In genomic region chr2:35897125-35897524, GRCm38 (mm10) we compare ENCODE assay signal across 24 mouse cellular contexts.
DNase-seq lines count a peak whose midpoint lies in the region; ATAC-seq and TF ChIP-seq lines count a peak whose summit lies in the region.
"Had no signal": no experiment of that assay in that cellular context is flagged by ENCODE, and none has a peak within 500 bp of the region (broad histone marks: within the 10 kb centered on the region; RNA-seq: fewer than 3 reads in every experiment).

No protein-coding gene starts in this region.

- no peak for TF ChIP-seq EP300 in heart, postnatal 0 days (IDR thresholded peaks at IDR 0.05; ENCODE audit: low read depth)

- peak; percentile 39 for TF ChIP-seq CTCF in heart, postnatal 0 days (IDR thresholded peaks at IDR 0.05; ENCODE audit: low read depth)
- TF ChIP-seq CTCF in left cerebral cortex, adult 2 months (IDR thresholded peaks at IDR 0.05): peak; percentile 51
- TF ChIP-seq CTCF in midbrain, postnatal 0 days (IDR thresholded peaks at IDR 0.05): peak; percentile 51

- DNase-seq in heart, postnatal 0 days (ENCODE audit: low spot score): no peak
- no peak for DNase-seq in heart, embryonic 10.5 days (ENCODE audit: low spot score)
- no peak for DNase-seq in left cerebral cortex, adult 2 months (ENCODE audit: extremely low spot score in 1 of 2, low spot score in 2 of 2)
- no peak for DNase-seq in left cerebral cortex, adult 8-10 months (ENCODE audit: low spot score in 2 of 2)
- DNase-seq in midbrain, postnatal 0 days (ENCODE audit: low spot score): peak; percentile 21
- no peak for DNase-seq in midbrain, embryonic 11.5 days (ENCODE audit: low spot score, missing footprints)
- DNase-seq in retina, postnatal 1 day: no peak
- DNase-seq: adrenal gland, adult 8-10 months; cerebellum, adult 9-10 months; gastrocnemius, adult 2 months; heart, postnatal 10 days; kidney, postnatal 10 days; lung, adult 2 months; thymus, adult 2 months; thymus, postnatal 4 days had no signal

- no peak overlapping the region for H3K27ac ChIP-seq in heart, postnatal 0 days (ENCODE audit: low read depth)
- H3K27ac ChIP-seq in heart, embryonic 10.5 days: no peak overlapping the region
- no peak overlapping the region for H3K27ac ChIP-seq in left cerebral cortex, adult 2 months
- no peak overlapping the region for H3K27ac ChIP-seq in midbrain, postnatal 0 days (ENCODE audit: low read depth, low read length)
- H3K27ac ChIP-seq in midbrain, embryonic 11.5 days (ENCODE audit: low read depth, low read length): no peak overlapping the region
- H3K27ac ChIP-seq: embryonic facial prominence, embryonic 15.5 days; hindbrain, embryonic 10.5 days; limb, embryonic 10.5 days; macrophage had no signal

- H3K9ac ChIP-seq in heart, postnatal 0 days (replicated peaks; ENCODE audit: low read depth, low read length): no peak overlapping the region
- H3K9ac ChIP-seq in midbrain, postnatal 0 days (replicated peaks; ENCODE audit: low read length, poor library complexity, severe bottlenecking): no peak overlapping the region
- no peak overlapping the region for H3K9ac ChIP-seq in midbrain, embryonic 11.5 days (ENCODE audit: low read length)
- H3K9ac ChIP-seq: embryonic facial prominence, embryonic 15.5 days had no signal

- no peak overlapping the region for H3K4me2 ChIP-seq in heart, postnatal 0 days (ENCODE audit: low read depth, low read length)
- no peak overlapping the region for H3K4me2 ChIP-seq in midbrain, postnatal 0 days (ENCODE audit: low read depth, low read length, poor library complexity, severe bottlenecking)
- no peak overlapping the region for H3K4me2 ChIP-seq in midbrain, embryonic 11.5 days
- H3K4me2 ChIP-seq: embryonic facial prominence, embryonic 15.5 days had no signal

- no peaks in the 10 kb centered on the region for H3K9me3 ChIP-seq in heart, postnatal 0 days (replicated peaks; ENCODE audit: control insufficient read depth, low read length)
- H3K9me3 ChIP-seq in heart, embryonic 10.5 days: no peaks in the 10 kb centered on the region
- no peaks in the 10 kb centered on the region for H3K9me3 ChIP-seq in midbrain, postnatal 0 days (ENCODE audit: low read length)
- H3K9me3 ChIP-seq in midbrain, embryonic 11.5 days (ENCODE audit: control insufficient read depth, low read length): no peaks in the 10 kb centered on the region
- H3K9me3 ChIP-seq: embryonic facial prominence, embryonic 15.5 days; hindbrain, embryonic 10.5 days; limb, embryonic 10.5 days had no signal

- no peak overlapping the region for H3K4me3 ChIP-seq in heart, postnatal 0 days (ENCODE audit: low read depth, low read length)
- no peak overlapping the region for H3K4me3 ChIP-seq in heart, embryonic 10.5 days
- H3K4me3 ChIP-seq in left cerebral cortex, adult 2 months: no peak overlapping the region
- H3K4me3 ChIP-seq in midbrain, postnatal 0 days (ENCODE audit: low read depth, low read length): no peak overlapping the region
- H3K4me3 ChIP-seq in midbrain, embryonic 11.5 days (ENCODE audit: low read depth, low read length): no peak overlapping the region
- H3K4me3 ChIP-seq: embryonic facial prominence, embryonic 15.5 days; gastrocnemius, adult 2 months; hindbrain, embryonic 10.5 days; limb, embryonic 10.5 days had no signal

- H3K4me1 ChIP-seq in heart, postnatal 0 days (ENCODE audit: control insufficient read depth, insufficient read depth): peaks cover 4% of the 10 kb centered on the region; the same call in 1 of the 2 replicates
- peaks cover 15% of the 10 kb centered on the region; the same call in 1 of the 2 replicates for H3K4me1 ChIP-seq in heart, embryonic 10.5 days
- no peaks in the 10 kb centered on the region for H3K4me1 ChIP-seq in midbrain, postnatal 0 days (ENCODE audit: insufficient read depth, low read length)
- no peaks in the 10 kb centered on the region for H3K4me1 ChIP-seq in midbrain, embryonic 11.5 days (ENCODE audit: control insufficient read depth, insufficient read depth, low read length)
- H3K4me1 ChIP-seq: embryonic facial prominence, embryonic 15.5 days had no signal

- no peaks in the 10 kb centered on the region for H3K36me3 ChIP-seq in heart, postnatal 0 days (replicated peaks; ENCODE audit: control insufficient read depth, insufficient read depth, low read length)
- H3K36me3 ChIP-seq in heart, embryonic 10.5 days: no peaks in the 10 kb centered on the region
- H3K36me3 ChIP-seq in midbrain, postnatal 0 days (ENCODE audit: insufficient read depth, low read length): no peaks in the 10 kb centered on the region
- no peaks in the 10 kb centered on the region for H3K36me3 ChIP-seq in midbrain, embryonic 11.5 days (ENCODE audit: control insufficient read depth, insufficient read depth, low read length)
- H3K36me3 ChIP-seq: embryonic facial prominence, embryonic 15.5 days; hindbrain, embryonic 10.5 days; limb, embryonic 10.5 days had no signal

- no peaks in the 10 kb centered on the region for H3K27me3 ChIP-seq in heart, postnatal 0 days (ENCODE audit: control insufficient read depth, insufficient read depth, low read length)
- 0 out of 2 replicates have a peak, but pooled peaks cover 5% of the 10 kb centered on the region for H3K27me3 ChIP-seq in heart, embryonic 10.5 days (ENCODE audit: insufficient read depth, poor library complexity, severe bottlenecking)
- H3K27me3 ChIP-seq in midbrain, postnatal 0 days (ENCODE audit: insufficient read depth, low read length): no peaks in the 10 kb centered on the region
- no peaks in the 10 kb centered on the region for H3K27me3 ChIP-seq in midbrain, embryonic 11.5 days (ENCODE audit: control insufficient read depth, insufficient read depth, low read length)
- H3K27me3 ChIP-seq: embryonic facial prominence, embryonic 15.5 days had no signal

- intact Hi-C loops in left cerebral cortex, adult 2 months (cut with DNase I): no loop called here

- WGBS in heart, postnatal 0 days: 63% methylated on average over 2 of the region's 2 CpGs
- WGBS in heart, embryonic 10.5 days: 74% methylated on average over 2 of the region's 2 CpGs
- WGBS in midbrain, postnatal 0 days: 72% methylated on average over 2 of the region's 2 CpGs
- 77% methylated on average over 2 of the region's 2 CpGs for WGBS in midbrain, embryonic 11.5 days

- no peak for ATAC-seq in heart, postnatal 0 days (ENCODE audit: insufficient read depth, low read depth)
- ATAC-seq in midbrain, postnatal 0 days (ENCODE audit: low FRiP score): no peak
- no peak for ATAC-seq in midbrain, embryonic 11.5 days (ENCODE audit: low FRiP score)
- ATAC-seq: activated CD4-positive, CD25-positive, alpha-beta regulatory T cell, adult 4 months; forebrain, embryonic 14.5 days; hindbrain, embryonic 16.5 days; intestine, embryonic 16.5 days; midbrain, embryonic 16.5 days had no signal
